Mouse (Mus musculus): ENCODE data around the gene Tmem123. TPM values are rescaled to one million over a fixed set of nuclear protein-coding genes. Genes with fewer than 3 reads are reported as not detected.

Tmem123 gene
- polyA plus RNA-seq, 1 experiment from 2014 or later = 13.0 TPM

- ATAC-seq (ENCODE audit: low read depth) = no peak
- H3K27ac ChIP-seq (ENCODE audit: low read depth, low read length) = no peak overlapping the region
- H3K9ac ChIP-seq (replicated peaks; ENCODE audit: low read depth, low read length) = no peak overlapping the region
- WGBS = 84% methylated on average over 2 of the region's 2 CpGs
- H3K36me3 ChIP-seq (ENCODE audit: control insufficient read depth, insufficient read depth, low read length) = no peaks in the 10 kb centered on the region
- H3K4me1 ChIP-seq (ENCODE audit: control insufficient read depth, insufficient read depth, low read length) = peaks cover 6% of the 10 kb centered on the region; the same call in 1 of the 2 replicates
- no peaks in the 10 kb centered on the region for H3K9me3 ChIP-seq (ENCODE audit: control insufficient read depth, low read length)
- H3K27me3 ChIP-seq (ENCODE audit: control insufficient read depth, insufficient read depth, low read length) = no peaks in the 10 kb centered on the region
- no peak overlapping the region for H3K4me2 ChIP-seq (ENCODE audit: low read depth, low read length)
- no peak overlapping the region for H3K4me3 ChIP-seq (ENCODE audit: low read depth, low read length)
Measured at GRCm38 (mm10) chr9:7772361-7772760, 8.5 kb downstream of the Tmem123 start.

GRCm38 (mm10) chr9:7772773-7773454 lies 9.1 kb downstream of the Tmem123 start:
- Histone ChIP-seq H3K4me3 (ENCODE audit: low read depth, low read length) (no peak overlapping the region), H3K4me1 (ENCODE audit: control insufficient read depth, insufficient read depth, low read length) (peaks cover under 1% of the 10 kb centered on the region; the same call in 1 of the 2 replicates), H3K9me3 (ENCODE audit: control insufficient read depth, low read length) (no peaks in the 10 kb centered on the region), H3K36me3 (ENCODE audit: control insufficient read depth, insufficient read depth, low read length) (no peaks in the 10 kb centered on the region), H3K9ac (replicated peaks; ENCODE audit: low read depth, low read length) (no peak overlapping the region), H3K4me2 (ENCODE audit: low read depth, low read length) (no peak overlapping the region), H3K27ac (ENCODE audit: low read depth, low read length) (no peak overlapping the region), H3K27me3 (ENCODE audit: control insufficient read depth, insufficient read depth, low read length) (no peaks in the 10 kb centered on the region)
- no peak for ATAC-seq (ENCODE audit: low read depth)
- WGBS = 79% methylated on average over 4 of the region's 4 CpGs

GRCm38 (mm10) chr9:7773686-7774085 lies 9.8 kb downstream of the Tmem123 start:
- WGBS = 94% methylated on average over 5 of the region's 5 CpGs
- no peak overlapping the region for H3K4me3 ChIP-seq (ENCODE audit: low read depth, low read length)
- H3K27me3 ChIP-seq (ENCODE audit: control insufficient read depth, insufficient read depth, low read length) = no peaks in the 10 kb centered on the region
- ATAC-seq (ENCODE audit: low read depth) = no peak
- no peak overlapping the region for H3K4me2 ChIP-seq (ENCODE audit: low read depth, low read length)
- H3K36me3 ChIP-seq (ENCODE audit: control insufficient read depth, insufficient read depth, low read length) = no peaks in the 10 kb centered on the region
- H3K9me3 ChIP-seq (ENCODE audit: control insufficient read depth, low read length) = no peaks in the 10 kb centered on the region
- H3K9ac ChIP-seq (replicated peaks; ENCODE audit: low read depth, low read length) = no peak overlapping the region
- no peak overlapping the region for H3K27ac ChIP-seq (ENCODE audit: low read depth, low read length)
- H3K4me1 ChIP-seq (ENCODE audit: control insufficient read depth, insufficient read depth, low read length) = no peaks in the 10 kb centered on the region

- no peaks in the 10 kb centered on the region for H3K36me3 ChIP-seq (ENCODE audit: control insufficient read depth, insufficient read depth, low read length)
- H3K4me2 ChIP-seq (ENCODE audit: low read depth, low read length) = no peak overlapping the region
- H3K9ac ChIP-seq (replicated peaks; ENCODE audit: low read depth, low read length) = no peak overlapping the region
- H3K27ac ChIP-seq (ENCODE audit: low read depth, low read length) = no peak overlapping the region
- H3K4me1 ChIP-seq (ENCODE audit: control insufficient read depth, insufficient read depth, low read length) = no peaks in the 10 kb centered on the region
- H3K27me3 ChIP-seq (ENCODE audit: control insufficient read depth, insufficient read depth, low read length) = no peaks in the 10 kb centered on the region
- no peak for ATAC-seq (ENCODE audit: low read depth)
- H3K4me3 ChIP-seq (ENCODE audit: low read depth, low read length) = no peak overlapping the region
- WGBS = 87% methylated on average over 10 of the region's 10 CpGs
- no peaks in the 10 kb centered on the region for H3K9me3 ChIP-seq (ENCODE audit: control insufficient read depth, low read length)
Measured at GRCm38 (mm10) chr9:7774538-7774937, 10.7 kb downstream of the Tmem123 start.

GRCm38 (mm10) chr9:7775011-7775410 lies 11.2 kb downstream of the Tmem123 start:
- no peak for ATAC-seq (ENCODE audit: low read depth)
- WGBS = 94% methylated on average over 2 of the region's 2 CpGs
- no peaks in the 10 kb centered on the region for H3K9me3 ChIP-seq (ENCODE audit: control insufficient read depth, low read length)

GRCm38 (mm10) chr9:7775986-7776385 lies 12.1 kb downstream of the Tmem123 start:
- ATAC-seq (ENCODE audit: low read depth) = no peak

More at GRCm38 (mm10) chr9:7775011-7775410, 11.2 kb downstream of the Tmem123 start:
- Histone ChIP-seq H3K27me3 (ENCODE audit: control insufficient read depth, insufficient read depth, low read length) (no peaks in the 10 kb centered on the region), H3K4me3 (ENCODE audit: low read depth, low read length) (no peak overlapping the region), H3K27ac (ENCODE audit: low read depth, low read length) (no peak overlapping the region), H3K36me3 (ENCODE audit: control insufficient read depth, insufficient read depth, low read length) (no peaks in the 10 kb centered on the region), H3K4me1 (ENCODE audit: control insufficient read depth, insufficient read depth, low read length) (no peaks in the 10 kb centered on the region), H3K4me2 (ENCODE audit: low read depth, low read length) (no peak overlapping the region), H3K9ac (replicated peaks; ENCODE audit: low read depth, low read length) (no peak overlapping the region)

GRCm38 (mm10) chr9:7776940-7777339 lies 13.1 kb downstream of the Tmem123 start:
- H3K4me2 ChIP-seq (ENCODE audit: low read depth, low read length) = no peak overlapping the region
- no peak for ATAC-seq (ENCODE audit: low read depth)
- WGBS = 100% methylated on average over 1 of the region's 1 CpGs

More at GRCm38 (mm10) chr9:7775986-7776385, 12.1 kb downstream of the Tmem123 start:
- Histone ChIP-seq H3K27ac (ENCODE audit: low read depth, low read length) (no peak overlapping the region), H3K4me2 (ENCODE audit: low read depth, low read length) (no peak overlapping the region), H3K4me1 (ENCODE audit: control insufficient read depth, insufficient read depth, low read length) (no peaks in the 10 kb centered on the region), H3K4me3 (ENCODE audit: low read depth, low read length) (no peak overlapping the region), H3K9ac (replicated peaks; ENCODE audit: low read depth, low read length) (no peak overlapping the region), H3K9me3 (ENCODE audit: control insufficient read depth, low read length) (no peaks in the 10 kb centered on the region), H3K36me3 (ENCODE audit: control insufficient read depth, insufficient read depth, low read length) (no peaks in the 10 kb centered on the region), H3K27me3 (ENCODE audit: control insufficient read depth, insufficient read depth, low read length) (no peaks in the 10 kb centered on the region)
- WGBS = 87% methylated on average over 3 of the region's 3 CpGs

GRCm38 (mm10) chr9:7777652-7778051 lies 13.8 kb downstream of the Tmem123 start:
- Histone ChIP-seq H3K9ac (replicated peaks; ENCODE audit: low read depth, low read length) (no peak overlapping the region), H3K4me1 (ENCODE audit: control insufficient read depth, insufficient read depth, low read length) (no peaks in the 10 kb centered on the region), H3K9me3 (ENCODE audit: control insufficient read depth, low read length) (no peaks in the 10 kb centered on the region), H3K4me2 (ENCODE audit: low read depth, low read length) (no peak overlapping the region), H3K27ac (ENCODE audit: low read depth, low read length) (no peak overlapping the region), H3K4me3 (ENCODE audit: low read depth, low read length) (no peak overlapping the region), H3K36me3 (ENCODE audit: control insufficient read depth, insufficient read depth, low read length) (no peaks in the 10 kb centered on the region), H3K27me3 (ENCODE audit: control insufficient read depth, insufficient read depth, low read length) (no peaks in the 10 kb centered on the region)
- ATAC-seq (ENCODE audit: low read depth) = no peak
- 78% methylated on average over 1 of the region's 1 CpGs for WGBS

More at GRCm38 (mm10) chr9:7776940-7777339, 13.1 kb downstream of the Tmem123 start:
- Histone ChIP-seq H3K36me3 (ENCODE audit: control insufficient read depth, insufficient read depth, low read length) (no peaks in the 10 kb centered on the region), H3K27ac (ENCODE audit: low read depth, low read length) (no peak overlapping the region), H3K4me1 (ENCODE audit: control insufficient read depth, insufficient read depth, low read length) (no peaks in the 10 kb centered on the region), H3K9ac (replicated peaks; ENCODE audit: low read depth, low read length) (no peak overlapping the region), H3K9me3 (ENCODE audit: control insufficient read depth, low read length) (no peaks in the 10 kb centered on the region), H3K27me3 (ENCODE audit: control insufficient read depth, insufficient read depth, low read length) (no peaks in the 10 kb centered on the region), H3K4me3 (ENCODE audit: low read depth, low read length) (no peak overlapping the region)

- no peak overlapping the region for H3K4me2 ChIP-seq (ENCODE audit: low read depth, low read length)
- no peak for ATAC-seq (ENCODE audit: low read depth)
- H3K9ac ChIP-seq (replicated peaks; ENCODE audit: low read depth, low read length) = no peak overlapping the region
- H3K27ac ChIP-seq (ENCODE audit: low read depth, low read length) = no peak overlapping the region
- H3K36me3 ChIP-seq (ENCODE audit: control insufficient read depth, insufficient read depth, low read length) = no peaks in the 10 kb centered on the region
- WGBS = 85% methylated on average over 7 of the region's 7 CpGs
- no peaks in the 10 kb centered on the region for H3K4me1 ChIP-seq (ENCODE audit: control insufficient read depth, insufficient read depth, low read length)
- H3K4me3 ChIP-seq (ENCODE audit: low read depth, low read length) = no peak overlapping the region
- no peaks in the 10 kb centered on the region for H3K27me3 ChIP-seq (ENCODE audit: control insufficient read depth, insufficient read depth, low read length)
- no peaks in the 10 kb centered on the region for H3K9me3 ChIP-seq (ENCODE audit: control insufficient read depth, low read length)
Measured at GRCm38 (mm10) chr9:7778771-7779170, 14.9 kb downstream of the Tmem123 start.

Measured in neural tube, embryonic 14.5 days (tissue).